Comparison of ENCODE assay signal across 8 mouse cellular contexts in the genomic region with DNA sequence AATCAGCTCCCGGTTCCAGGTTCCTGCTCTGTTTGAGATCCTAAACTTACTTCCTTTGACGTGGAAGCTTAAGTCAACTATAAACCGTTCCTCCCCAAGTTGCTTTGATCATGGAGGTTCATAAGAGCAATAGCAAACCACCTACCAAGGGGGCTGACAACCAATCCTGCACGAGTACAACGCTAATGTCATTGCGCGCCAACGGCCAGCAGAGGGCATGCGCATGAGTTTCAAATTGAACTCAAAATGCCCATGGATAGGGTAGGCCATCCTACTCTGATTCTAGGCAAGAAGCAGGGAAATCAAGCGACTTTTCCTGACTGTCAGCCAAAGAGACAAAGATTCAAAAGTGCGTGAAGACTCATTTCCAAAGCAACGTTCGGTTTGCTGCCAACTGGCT. TPM values are rescaled to one million over a fixed set of nuclear protein-coding genes. Genes with fewer than 3 reads are reported as not detected.
DNase-seq lines count a peak whose midpoint lies in the region; ATAC-seq lines count a peak whose summit lies in the region.

A gene (minus strand): TSS at position 279 of the 400 bp plus-strand sequence.

- no peak within 1 kb of the TSS for H3K4me2 ChIP-seq in neural tube, embryonic 11.5 days (ENCODE audit: low read depth)
- no peak within 1 kb of the TSS for H3K4me2 ChIP-seq in neural tube, embryonic 14.5 days (ENCODE audit: low read depth, low read length)

- H3K27ac ChIP-seq in neural tube, embryonic 11.5 days (ENCODE audit: low read depth, low read length): no peak within 1 kb of the TSS
- H3K27ac ChIP-seq in neural tube, embryonic 14.5 days (ENCODE audit: low read depth, low read length): no peak within 1 kb of the TSS

- H3K36me3 ChIP-seq in neural tube, embryonic 11.5 days (ENCODE audit: control insufficient read depth, insufficient read depth, low read length): no peaks in the 10 kb centered on the region
- no peaks in the 10 kb centered on the region for H3K36me3 ChIP-seq in neural tube, embryonic 14.5 days (ENCODE audit: control insufficient read depth, insufficient read depth, low read length)

- H3K9ac ChIP-seq in neural tube, embryonic 11.5 days (ENCODE audit: low read length): no peak within 1 kb of the TSS
- H3K9ac ChIP-seq in neural tube, embryonic 14.5 days (replicated peaks; ENCODE audit: low read depth, low read length): no peak within 1 kb of the TSS

- H3K4me3 ChIP-seq in neural tube, embryonic 11.5 days (ENCODE audit: low read depth, low read length): no peak within 1 kb of the TSS
- no peak within 1 kb of the TSS for H3K4me3 ChIP-seq in neural tube, embryonic 14.5 days (ENCODE audit: low read depth, low read length)

- no peaks in the 10 kb centered on the region for H3K27me3 ChIP-seq in neural tube, embryonic 11.5 days (ENCODE audit: control insufficient read depth, insufficient read depth, low read length)
- H3K27me3 ChIP-seq in neural tube, embryonic 14.5 days (ENCODE audit: control insufficient read depth, insufficient read depth, low read length): no peaks in the 10 kb centered on the region

- ATAC-seq in neural tube, embryonic 11.5 days (ENCODE audit: insufficient read depth, low FRiP score, low TSS enrichment): no peak
- ATAC-seq in neural tube, embryonic 14.5 days (ENCODE audit: low read depth): no peak

- WGBS in neural tube, embryonic 11.5 days: 77% methylated on average over 13 of the region's 13 CpGs
- 79% methylated on average over 13 of the region's 13 CpGs for WGBS in neural tube, embryonic 14.5 days

- no peaks in the 10 kb centered on the region for H3K9me3 ChIP-seq in neural tube, embryonic 11.5 days (ENCODE audit: control insufficient read depth, low read length)
- no peaks in the 10 kb centered on the region for H3K9me3 ChIP-seq in neural tube, embryonic 14.5 days (ENCODE audit: control insufficient read depth, low read length)

- no peaks in the 10 kb centered on the region for H3K4me1 ChIP-seq in neural tube, embryonic 11.5 days (ENCODE audit: control insufficient read depth, insufficient read depth, low read length)
- H3K4me1 ChIP-seq in neural tube, embryonic 14.5 days (ENCODE audit: control insufficient read depth, insufficient read depth, low read length): no peaks in the 10 kb centered on the region

- DNase-seq in embryo, embryonic 10 days (ENCODE audit: low spot score): peak; percentile 46
- DNase-seq in embryo, embryonic 10.5 days (ENCODE audit: low spot score): no peak
- no peak for DNase-seq in neural tube, embryonic 11.5 days (ENCODE audit: low spot score)
- DNase-seq in neural tube, embryonic 10.5 days (ENCODE audit: extremely low spot score, low spot score): no peak
- peak; percentile 20 for DNase-seq in kidney, postnatal 10 days
- DNase-seq in ovary, postnatal 36 days (ENCODE audit: low spot score): no peak
- DNase-seq in heart, postnatal 4 days: no peak

RNA-seq across cellular contexts. Expression of the gene that starts here (rescaled TPM):
- polyA plus RNA-seq in neural tube, embryonic 11.5 days (2014; fragmentation: Nextera tagmentation; extraction: Ambion mirVana): 28.6 and 29.4 TPM in 2 replicates
- 38.7 and 40.8 TPM in 2 replicates for polyA plus RNA-seq in neural tube, embryonic 14.5 days (2014; fragmentation: Nextera tagmentation; extraction: Ambion mirVana)
- total RNA-seq in heart, postnatal 4 days (2021): 1 to 10 TPM; 7.8 to 8.3 TPM

Comparison
In these comparisons a context has a peak if more than half of its experiments do, and no peak if none do; other contexts are left out.
1. DNase-seq: peak in embryo, embryonic 10 days (single experiment) and kidney, postnatal 10 days (single experiment); none in embryo, embryonic 10.5 days (single experiment), neural tube, embryonic 11.5 days (single experiment), neural tube, embryonic 10.5 days (single experiment), ovary, postnatal 36 days (single experiment) and heart, postnatal 4 days (single experiment).